Mouse (Mus musculus): ENCODE measurements around the gene Samd4b. TPM values are rescaled to one million over a fixed set of nuclear protein-coding genes. Genes with fewer than 3 reads are reported as not detected.

The Samd4b gene
- polyA plus RNA-seq, 3 experiments from 2014 or later: 6.4 to 9.8 (median 8.2) TPM

DNA sequence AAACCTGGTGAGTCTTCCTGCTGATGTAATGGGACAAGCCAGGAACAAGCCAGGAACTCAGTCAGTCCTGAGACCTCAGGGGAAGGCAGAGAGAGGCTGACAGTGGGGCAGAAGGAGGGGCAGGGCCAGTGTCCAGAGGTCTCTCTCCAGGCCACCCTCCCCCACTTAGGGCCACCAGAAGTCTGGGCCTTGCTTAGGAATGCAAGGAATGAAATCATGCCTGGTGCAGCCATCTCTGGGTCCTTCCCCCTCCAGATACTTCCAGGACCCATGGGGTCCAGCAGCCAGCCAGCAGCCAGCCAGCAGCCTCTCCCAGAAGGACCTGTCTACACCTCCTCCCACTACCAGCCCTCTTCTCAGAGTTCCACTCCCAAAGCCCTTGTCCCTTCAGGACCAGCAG, 10.3 kb downstream of the Samd4b start:
- ATAC-seq: no peak

DNA sequence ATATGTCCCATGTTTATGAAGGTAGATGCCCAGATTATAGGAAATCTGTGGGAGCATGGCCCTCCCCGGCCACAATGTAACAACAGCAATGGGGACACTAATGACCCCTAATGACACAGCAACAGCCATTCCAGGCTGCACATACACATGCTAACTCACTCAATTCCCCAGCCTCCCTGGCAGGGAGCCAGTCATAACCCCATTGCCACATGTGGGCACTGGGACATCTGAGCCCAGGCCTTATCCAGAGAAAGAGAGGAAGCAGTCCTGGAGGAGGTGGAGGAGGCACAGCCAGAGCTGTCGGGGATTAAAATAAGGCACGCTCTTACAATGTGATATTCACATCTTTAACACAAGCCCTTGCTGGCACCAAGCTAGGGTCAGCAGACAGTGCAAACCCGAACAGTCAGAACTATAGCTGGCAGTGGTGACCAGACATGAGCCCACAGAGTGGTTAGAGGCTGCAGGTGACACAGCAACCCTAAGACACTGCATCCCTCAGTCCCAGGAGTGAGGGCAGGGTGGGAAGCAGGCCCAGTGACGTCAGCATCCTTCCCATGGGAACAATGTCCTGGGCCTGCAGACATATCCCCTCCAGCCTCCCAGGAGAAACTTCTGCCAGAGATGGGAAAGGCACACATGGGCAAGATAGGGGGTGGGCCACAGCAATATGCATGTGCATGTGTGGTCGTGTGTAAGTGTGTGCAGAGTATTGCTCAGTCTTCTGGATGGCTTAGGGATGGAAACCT, 11.1 kb downstream of the Samd4b start:
- no peak for ATAC-seq

GRCm38 (mm10) chr7:28585001-28585400, 12.9 kb downstream of the Samd4b start:
- no peak for ATAC-seq

GRCm38 (mm10) chr7:28584468-28584867, 13.5 kb downstream of the Samd4b start:
- no peak for ATAC-seq

DNA sequence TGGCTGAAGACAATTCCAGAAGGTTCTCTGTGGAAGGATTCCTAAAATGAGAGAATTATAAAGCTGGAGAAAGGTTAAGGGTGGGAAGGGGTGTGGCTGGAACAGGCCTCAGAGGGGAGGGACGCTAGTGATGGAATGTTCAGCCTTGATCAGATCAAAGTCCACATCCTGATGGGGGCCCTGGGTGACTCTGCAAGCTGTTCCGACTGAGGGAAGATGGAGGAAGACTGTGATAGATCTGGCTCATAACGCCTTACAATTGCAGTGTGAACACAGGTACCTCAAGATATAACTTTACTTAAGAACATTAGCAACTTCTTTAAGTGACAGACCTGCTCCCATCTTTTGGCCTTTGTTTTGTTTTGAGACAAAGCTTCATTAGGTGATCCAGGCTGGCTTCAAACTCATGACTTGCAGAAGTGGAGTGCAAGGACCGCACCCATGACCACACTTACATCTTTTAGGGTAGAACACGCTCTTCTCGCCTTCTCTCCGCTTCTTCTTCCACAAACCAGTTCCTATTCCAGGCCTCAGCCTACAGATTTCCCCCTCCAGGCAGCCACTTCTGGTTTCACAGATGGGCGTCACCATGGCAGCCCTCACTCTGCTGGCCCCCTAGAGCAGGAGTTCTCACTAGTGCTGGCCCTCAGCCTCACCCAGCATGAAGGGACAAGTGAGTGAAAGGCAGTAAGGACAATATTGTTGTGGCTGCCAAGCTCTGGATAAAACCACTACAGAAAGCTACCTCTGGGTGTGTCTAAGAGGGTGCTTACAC, 14.2 kb downstream of the Samd4b start:
- no peak for ATAC-seq

DNA sequence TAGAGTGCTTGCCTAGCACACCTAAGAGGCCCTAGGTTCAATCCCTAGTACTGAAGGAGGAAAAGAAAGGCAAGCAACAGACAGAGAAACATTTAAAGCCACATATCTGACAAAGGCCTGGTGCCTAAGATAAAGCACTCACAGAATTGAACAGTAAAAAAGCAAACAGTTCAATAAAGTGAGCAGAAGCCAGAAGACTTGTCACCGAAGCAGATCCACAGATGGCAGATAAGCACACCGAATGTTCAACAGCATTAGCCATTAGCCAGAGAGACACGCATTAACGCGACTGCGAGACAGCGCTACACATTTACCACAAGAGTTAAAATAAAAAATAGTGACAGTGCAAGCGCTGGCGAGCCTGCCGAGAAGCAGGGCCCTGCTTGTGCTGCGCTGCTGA, 15.1 kb downstream of the Samd4b start:
- ATAC-seq: no peak

- no peak for ATAC-seq
Measured at GRCm38 (mm10) chr7:28581721-28582120, 16.2 kb downstream of the Samd4b start.

GRCm38 (mm10) chr7:28579826-28580225, 18.1 kb downstream of the Samd4b start:
- no peak for ATAC-seq

DNA sequence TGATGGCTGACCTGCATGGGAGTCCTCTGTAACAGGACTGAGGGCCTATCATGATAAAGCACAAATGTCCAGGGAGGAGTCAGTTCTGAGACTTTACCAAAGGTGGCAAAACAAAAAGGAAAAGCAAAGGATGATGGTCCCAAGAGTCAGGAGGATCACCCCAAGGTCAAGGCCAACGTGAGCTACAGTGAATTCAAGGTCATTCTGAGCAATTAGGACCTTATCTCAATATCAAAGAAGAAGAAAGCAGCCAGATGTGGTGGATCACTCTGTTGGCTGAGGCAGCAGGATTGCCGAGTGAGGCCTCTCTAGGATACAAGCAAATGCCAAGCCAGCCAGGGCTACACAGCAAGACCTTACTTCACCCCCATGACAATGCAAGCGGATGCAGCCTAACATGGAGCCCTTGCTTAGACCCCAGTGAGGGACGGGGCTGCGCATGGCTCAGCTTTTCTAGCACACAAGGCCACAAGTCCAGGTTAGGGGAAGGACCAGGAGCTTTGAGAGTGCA, 19.3 kb downstream of the Samd4b start:
- no peak for ATAC-seq

DNA sequence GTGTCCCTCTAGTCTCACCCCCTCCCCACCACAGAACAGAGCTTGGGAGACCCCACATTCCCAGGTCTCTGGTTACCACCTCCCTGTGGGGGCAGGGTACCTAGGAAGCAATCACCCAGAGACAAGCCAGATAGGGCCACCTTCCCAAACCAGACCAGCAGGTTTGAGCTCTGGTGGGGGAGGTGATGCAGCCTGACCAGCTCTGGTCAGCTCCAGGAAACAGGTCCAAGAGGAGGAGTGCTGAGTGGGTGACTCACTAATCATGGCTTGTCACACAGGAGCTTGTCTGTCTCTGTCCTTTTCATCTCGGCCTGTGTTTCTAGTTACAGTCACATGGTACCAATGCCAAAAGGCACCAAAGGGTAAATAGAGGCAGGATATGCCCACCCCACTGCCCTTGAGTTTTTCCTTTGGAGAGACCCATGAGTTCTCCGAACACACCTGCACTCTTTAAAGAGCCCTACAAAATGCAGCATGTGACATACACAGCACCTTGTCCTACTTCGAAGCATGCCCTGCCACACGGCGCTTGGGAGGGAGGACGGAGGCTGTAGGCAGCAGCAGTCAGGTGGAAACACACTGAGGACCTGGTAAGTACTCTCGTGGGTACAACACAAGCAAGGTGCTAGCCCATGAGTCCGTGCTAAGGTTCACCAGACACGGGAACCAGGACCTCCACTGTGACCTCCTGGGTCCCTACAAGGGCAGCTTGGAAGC, 20.0 kb downstream of the Samd4b start:
- ATAC-seq: no peak

GRCm38 (mm10) chr7:28576271-28576914, 21.6 kb downstream of the Samd4b start:
- no peak for ATAC-seq

GRCm38 (mm10) chr7:28575597-28575996, 22.3 kb downstream of the Samd4b start:
- ATAC-seq: no peak

- no peak for ATAC-seq
Measured at GRCm38 (mm10) chr7:28573236-28573635, 24.7 kb downstream of the Samd4b start.

GRCm38 (mm10) chr7:28572689-28573088, 25.3 kb downstream of the Samd4b start:
- no peak for ATAC-seq

DNA sequence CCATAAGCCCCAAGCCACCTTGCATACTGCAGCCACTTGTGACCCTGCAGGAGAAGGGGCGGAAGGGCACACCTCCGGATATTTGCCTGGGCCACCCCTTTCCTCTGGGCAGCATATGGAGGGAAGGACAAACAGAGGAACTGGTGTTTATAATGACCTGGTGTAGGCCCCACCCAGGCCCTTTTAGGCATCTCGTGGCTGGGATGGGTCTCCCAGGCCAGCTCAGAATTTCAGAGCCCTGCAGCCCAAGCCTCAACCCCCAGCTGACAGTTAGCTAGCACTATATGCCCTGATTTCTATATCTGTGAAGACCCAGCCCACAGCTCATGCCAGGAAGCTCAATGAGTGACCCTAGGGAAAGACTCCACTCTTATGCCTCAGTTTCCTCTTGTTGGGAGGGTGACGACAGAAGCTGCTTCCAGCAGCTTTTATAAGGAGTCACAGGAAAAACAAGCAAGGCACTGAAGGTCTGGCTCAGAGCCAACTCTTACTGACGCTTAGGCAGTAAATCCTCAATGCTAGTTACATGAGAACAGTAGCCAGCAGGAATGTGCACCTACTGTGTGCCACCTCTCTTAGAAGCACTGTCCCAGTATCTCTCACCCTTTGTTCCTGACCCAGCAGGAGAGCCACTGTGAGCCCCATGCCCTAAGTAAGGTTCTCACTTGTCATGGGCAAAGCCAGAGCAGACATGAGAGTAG, 26.8 kb downstream of the Samd4b start:
- ATAC-seq: no peak

GRCm38 (mm10) chr7:28570291-28570981, 27.5 kb downstream of the Samd4b start:
- ATAC-seq: no peak

GRCm38 (mm10) chr7:28568253-28568652, 29.7 kb downstream of the Samd4b start:
- ATAC-seq: no peak

DNA sequence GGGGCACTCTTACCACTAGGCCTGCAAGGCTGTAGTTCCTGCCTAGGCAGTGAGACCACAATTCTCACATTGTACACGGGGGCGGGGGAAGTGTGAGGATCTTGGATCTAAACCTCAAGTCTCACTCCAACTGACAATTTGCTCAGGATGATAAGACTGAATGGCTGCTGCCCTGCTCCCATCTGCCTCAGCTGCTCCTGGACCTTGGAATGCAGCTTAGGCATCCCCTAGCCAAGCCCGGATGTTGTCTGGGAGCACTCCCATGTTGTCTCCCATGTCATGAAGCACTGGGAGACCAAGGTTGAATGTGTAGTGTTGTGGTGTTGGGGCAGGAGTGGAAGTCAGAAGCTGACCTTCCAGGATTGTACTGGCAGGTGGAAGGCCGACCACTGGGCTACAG, 30.4 kb downstream of the Samd4b start:
- no peak for ATAC-seq

DNA sequence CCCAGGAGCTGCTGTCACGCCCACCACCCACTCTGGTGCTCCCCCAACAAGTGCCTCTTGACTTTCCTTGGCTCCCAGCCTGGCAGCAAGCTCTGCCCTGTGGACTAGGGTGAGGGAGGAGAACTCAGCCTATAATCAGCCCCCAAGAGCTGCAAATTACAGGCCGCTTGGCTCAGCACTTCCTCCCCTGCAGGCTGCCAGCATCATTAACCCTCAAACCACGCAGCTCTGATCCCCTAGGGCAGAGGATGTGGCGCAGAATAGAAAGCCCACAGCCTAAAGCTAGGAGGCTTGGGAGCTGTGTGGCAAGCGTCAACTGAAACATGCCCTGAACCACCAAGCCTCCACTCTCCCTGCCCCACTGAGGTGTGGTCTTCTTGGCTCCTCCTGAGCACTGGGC, 32.5 kb downstream of the Samd4b start:
- ATAC-seq: no peak

GRCm38 (mm10) chr7:28562951-28563350, 35.0 kb downstream of the Samd4b start:
- no peak for ATAC-seq

GRCm38 (mm10) chr7:28562371-28562770, 35.6 kb downstream of the Samd4b start:
- ATAC-seq: no peak
